Mouse (Mus musculus): ENCODE results near the gene Pgm1. TPM values are rescaled to one million over a fixed set of nuclear protein-coding genes. Genes with fewer than 3 reads are reported as not detected.

Pgm1 gene
- polyA plus RNA-seq, 1 experiment from 2014 or later = 277 TPM

GRCm38 (mm10) chr4:100010916-100011315 is 81.7 kb downstream of the Pgm1 start:
- 91% methylated on average over 3 of the region's 3 CpGs for WGBS (ENCODE audit: insufficient replicate concordance)
- H3K4me2 ChIP-seq = no peak overlapping the region
- H3K9me3 ChIP-seq (replicated peaks; ENCODE audit: control insufficient read depth, low read length) = no peaks in the 10 kb centered on the region
- no peak overlapping the region for H3K9ac ChIP-seq (ENCODE audit: low read depth, low read length)
- no peak overlapping the region for H3K27ac ChIP-seq (ENCODE audit: low read depth, low read length)
- ATAC-seq (replicated peaks; ENCODE audit: insufficient number of reproducible peaks, low FRiP score, low TSS enrichment) = no peak
- no peaks in the 10 kb centered on the region for H3K36me3 ChIP-seq (ENCODE audit: control insufficient read depth, insufficient read depth, low read length)
- no peak overlapping the region for H3K4me3 ChIP-seq (ENCODE audit: low read depth, low read length)
- H3K4me1 ChIP-seq (ENCODE audit: control insufficient read depth, insufficient read depth, low read length) = no peaks in the 10 kb centered on the region
- no peaks in the 10 kb centered on the region; the same call in 1 of the 2 replicates for H3K27me3 ChIP-seq (ENCODE audit: control insufficient read depth, insufficient read depth, low read length)

GRCm38 (mm10) chr4:100011563-100011962 is 82.3 kb downstream of the Pgm1 start:
- no peak overlapping the region for H3K27ac ChIP-seq (ENCODE audit: low read depth, low read length)
- H3K4me3 ChIP-seq (ENCODE audit: low read depth, low read length) = no peak overlapping the region
- no peaks in the 10 kb centered on the region for H3K36me3 ChIP-seq (ENCODE audit: control insufficient read depth, insufficient read depth, low read length)
- H3K9ac ChIP-seq (ENCODE audit: low read depth, low read length) = no peak overlapping the region
- no peak overlapping the region for H3K4me2 ChIP-seq
- no peak for ATAC-seq (replicated peaks; ENCODE audit: insufficient number of reproducible peaks, low FRiP score, low TSS enrichment)
- H3K27me3 ChIP-seq (ENCODE audit: control insufficient read depth, insufficient read depth, low read length) = no peaks in the 10 kb centered on the region; the same call in 1 of the 2 replicates
- 82% methylated on average over 3 of the region's 3 CpGs for WGBS (ENCODE audit: insufficient replicate concordance)
- no peaks in the 10 kb centered on the region for H3K9me3 ChIP-seq (replicated peaks; ENCODE audit: control insufficient read depth, low read length)
- no peaks in the 10 kb centered on the region for H3K4me1 ChIP-seq (ENCODE audit: control insufficient read depth, insufficient read depth, low read length)

DNA sequence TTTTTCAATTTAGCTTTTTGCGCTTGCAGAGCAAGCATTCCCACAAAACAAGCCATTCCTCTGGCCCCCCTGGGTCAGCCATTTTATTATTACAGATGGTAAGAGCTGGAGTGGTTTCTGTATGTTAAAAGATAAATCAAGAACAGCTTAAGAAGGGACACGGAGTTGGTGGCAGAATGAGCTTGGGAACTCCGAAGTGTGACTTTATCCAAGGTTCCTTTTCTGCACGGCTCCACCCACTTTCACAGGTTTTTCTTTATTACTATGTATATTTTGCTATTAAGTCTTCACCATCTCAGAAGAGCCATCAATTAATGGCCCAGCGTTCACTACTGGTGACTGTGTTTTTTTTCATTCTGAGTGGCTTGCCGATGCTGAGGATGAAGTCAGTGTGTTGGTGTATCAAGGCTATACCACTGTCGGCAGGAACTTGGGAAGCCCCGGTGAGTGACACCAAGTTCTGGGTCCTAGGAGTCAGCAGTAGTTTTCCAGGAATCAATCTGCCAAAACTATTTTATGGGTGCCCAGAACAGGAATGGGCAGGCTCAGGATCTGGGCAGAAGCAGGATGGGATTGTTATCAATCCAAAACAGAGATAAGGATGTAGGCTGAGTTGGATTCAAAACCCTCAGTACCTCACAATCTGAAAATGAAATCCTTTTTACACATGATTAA is 83.3 kb downstream of the Pgm1 start:
- no peak for ATAC-seq (replicated peaks; ENCODE audit: insufficient number of reproducible peaks, low FRiP score, low TSS enrichment)
- H3K36me3 ChIP-seq (ENCODE audit: control insufficient read depth, insufficient read depth, low read length) = no peaks in the 10 kb centered on the region
- no peaks in the 10 kb centered on the region for H3K9me3 ChIP-seq (replicated peaks; ENCODE audit: control insufficient read depth, low read length)
- H3K4me1 ChIP-seq (ENCODE audit: control insufficient read depth, insufficient read depth, low read length) = no peaks in the 10 kb centered on the region
- H3K27me3 ChIP-seq (ENCODE audit: control insufficient read depth, insufficient read depth, low read length) = no peaks in the 10 kb centered on the region; the same call in 1 of the 2 replicates
- H3K27ac ChIP-seq (ENCODE audit: low read depth, low read length) = no peak overlapping the region
- WGBS (ENCODE audit: insufficient replicate concordance) = 78% methylated on average over 8 of the region's 8 CpGs
- no peak overlapping the region for H3K9ac ChIP-seq (ENCODE audit: low read depth, low read length)
- no peak overlapping the region for H3K4me3 ChIP-seq (ENCODE audit: low read depth, low read length)
- H3K4me2 ChIP-seq = no peak overlapping the region

DNA sequence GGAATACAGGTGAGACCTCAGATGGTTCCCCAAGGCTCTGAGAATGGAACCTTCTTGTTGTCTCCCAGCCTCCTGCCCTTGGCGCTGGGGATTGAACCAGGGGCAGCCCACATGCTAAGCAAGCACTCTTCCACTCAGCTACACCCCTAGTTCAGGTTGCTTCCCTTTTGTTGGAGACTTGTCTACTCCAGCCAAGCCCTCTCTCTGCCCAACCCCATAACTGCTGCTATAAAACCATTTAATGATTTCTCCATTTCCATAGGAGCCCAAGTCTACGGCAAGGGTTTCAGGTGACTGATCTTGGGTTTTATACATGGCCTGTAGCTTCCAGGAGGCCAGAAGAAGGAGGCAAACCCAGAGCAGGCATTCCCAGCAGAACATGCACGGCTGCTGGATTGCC is 98.6 kb downstream of the Pgm1 start:
- no peaks in the 10 kb centered on the region for H3K36me3 ChIP-seq (ENCODE audit: control insufficient read depth, insufficient read depth, low read length)
- no peak overlapping the region for H3K4me3 ChIP-seq (ENCODE audit: low read depth, low read length)
- 62% methylated on average over 3 of the region's 3 CpGs for WGBS (ENCODE audit: insufficient replicate concordance)
- no peaks in the 10 kb centered on the region for H3K9me3 ChIP-seq (replicated peaks; ENCODE audit: control insufficient read depth, low read length)
- H3K27ac ChIP-seq (ENCODE audit: low read depth, low read length) = no peak overlapping the region
- no peak overlapping the region for H3K9ac ChIP-seq (ENCODE audit: low read depth, low read length)
- ATAC-seq (replicated peaks; ENCODE audit: insufficient number of reproducible peaks, low FRiP score, low TSS enrichment) = no peak
- H3K4me2 ChIP-seq = no peak overlapping the region
- peaks cover 7% of the 10 kb centered on the region; the same call in 1 of the 2 replicates for H3K4me1 ChIP-seq (ENCODE audit: control insufficient read depth, insufficient read depth, low read length)
- H3K27me3 ChIP-seq (ENCODE audit: control insufficient read depth, insufficient read depth, low read length) = no peaks in the 10 kb centered on the region

DNA sequence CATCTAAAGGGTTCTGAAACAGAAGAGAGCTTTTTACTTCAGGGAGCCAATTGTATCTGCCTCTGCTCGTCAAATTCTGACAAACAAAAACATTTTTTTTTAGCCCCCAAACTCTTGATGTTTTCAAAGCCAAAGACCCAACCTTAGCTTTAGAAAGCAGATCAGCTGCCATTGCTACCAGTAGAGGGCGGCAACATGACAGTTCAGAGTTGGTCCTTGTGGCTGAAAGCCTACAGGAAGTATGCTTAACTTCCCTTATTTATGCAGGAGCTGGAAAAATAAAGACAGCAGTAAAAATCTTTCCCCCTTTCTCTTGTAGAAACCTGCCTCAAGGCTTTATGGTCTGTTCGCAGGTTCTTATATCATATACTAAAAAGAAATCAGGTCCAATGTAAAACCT is 99.4 kb downstream of the Pgm1 start:
- H3K27me3 ChIP-seq (ENCODE audit: control insufficient read depth, insufficient read depth, low read length) = no peaks in the 10 kb centered on the region
- 11% methylated on average over 3 of the region's 3 CpGs for WGBS (ENCODE audit: insufficient replicate concordance)

GRCm38 (mm10) chr4:100031270-100031669 is 102.1 kb downstream of the Pgm1 start:
- WGBS (ENCODE audit: insufficient replicate concordance) = 36% methylated on average over 6 of the region's 6 CpGs
- H3K27ac ChIP-seq (ENCODE audit: low read depth, low read length) = no peak overlapping the region
- H3K27me3 ChIP-seq (ENCODE audit: control insufficient read depth, insufficient read depth, low read length) = no peaks in the 10 kb centered on the region
- H3K9me3 ChIP-seq (replicated peaks; ENCODE audit: control insufficient read depth, low read length) = no peaks in the 10 kb centered on the region
- peaks cover 7% of the 10 kb centered on the region; the same call in 1 of the 2 replicates for H3K4me1 ChIP-seq (ENCODE audit: control insufficient read depth, insufficient read depth, low read length)
- H3K4me3 ChIP-seq (ENCODE audit: low read depth, low read length) = no peak overlapping the region
- no peaks in the 10 kb centered on the region for H3K36me3 ChIP-seq (ENCODE audit: control insufficient read depth, insufficient read depth, low read length)
- ATAC-seq (replicated peaks; ENCODE audit: insufficient number of reproducible peaks, low FRiP score, low TSS enrichment) = no peak
- H3K9ac ChIP-seq (ENCODE audit: low read depth, low read length) = no peak overlapping the region
- no peak overlapping the region for H3K4me2 ChIP-seq

More for the DNA sequence above, 99.4 kb downstream of the Pgm1 start:
- Histone ChIP-seq H3K4me1 (ENCODE audit: control insufficient read depth, insufficient read depth, low read length) (peaks cover 7% of the 10 kb centered on the region; the same call in 1 of the 2 replicates), H3K4me3 (ENCODE audit: low read depth, low read length) (no peak overlapping the region), H3K4me2 (no peak overlapping the region), H3K9me3 (replicated peaks; ENCODE audit: control insufficient read depth, low read length) (no peaks in the 10 kb centered on the region), H3K9ac (ENCODE audit: low read depth, low read length) (no peak overlapping the region), H3K27ac (ENCODE audit: low read depth, low read length) (no peak overlapping the region), H3K36me3 (ENCODE audit: control insufficient read depth, insufficient read depth, low read length) (no peaks in the 10 kb centered on the region)
- no peak for ATAC-seq (replicated peaks; ENCODE audit: insufficient number of reproducible peaks, low FRiP score, low TSS enrichment)

DNA sequence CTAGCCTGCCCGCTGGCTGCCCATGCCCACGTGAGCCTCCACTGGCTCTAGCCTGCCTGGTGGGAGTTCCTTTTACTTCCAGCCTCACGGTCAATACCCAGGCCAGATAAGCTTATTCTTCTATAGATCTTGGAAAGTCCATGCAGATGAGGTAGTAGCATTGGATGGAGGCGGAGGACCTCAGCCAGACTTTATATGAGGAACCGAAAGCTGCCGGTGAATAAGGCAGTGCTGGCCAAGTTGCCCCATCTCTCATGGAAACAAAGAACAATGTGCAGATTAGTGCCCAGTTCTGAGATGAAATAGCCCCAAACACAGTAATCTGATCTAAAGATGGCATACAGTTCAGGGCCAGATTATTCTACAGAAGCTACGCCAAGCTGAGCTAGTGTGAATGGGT is 103.4 kb downstream of the Pgm1 start:
- Histone ChIP-seq H3K27me3 (ENCODE audit: control insufficient read depth, insufficient read depth, low read length) (no peaks in the 10 kb centered on the region), H3K4me3 (ENCODE audit: low read depth, low read length) (no peak overlapping the region), H3K9ac (ENCODE audit: low read depth, low read length) (no peak overlapping the region), H3K4me1 (ENCODE audit: control insufficient read depth, insufficient read depth, low read length) (peaks cover 7% of the 10 kb centered on the region; the same call in 1 of the 2 replicates), H3K36me3 (ENCODE audit: control insufficient read depth, insufficient read depth, low read length) (no peaks in the 10 kb centered on the region), H3K27ac (ENCODE audit: low read depth, low read length) (no peak overlapping the region), H3K4me2 (no peak overlapping the region), H3K9me3 (replicated peaks; ENCODE audit: control insufficient read depth, low read length) (no peaks in the 10 kb centered on the region)
- no peak for ATAC-seq (replicated peaks; ENCODE audit: insufficient number of reproducible peaks, low FRiP score, low TSS enrichment)
- WGBS (ENCODE audit: insufficient replicate concordance) = 92% methylated on average over 7 of the region's 7 CpGs

GRCm38 (mm10) chr4:100033944-100034343 is 104.7 kb downstream of the Pgm1 start:
- Histone ChIP-seq H3K9me3 (replicated peaks; ENCODE audit: control insufficient read depth, low read length) (no peaks in the 10 kb centered on the region), H3K27me3 (ENCODE audit: control insufficient read depth, insufficient read depth, low read length) (no peaks in the 10 kb centered on the region), H3K4me2 (no peak overlapping the region), H3K36me3 (ENCODE audit: control insufficient read depth, insufficient read depth, low read length) (no peaks in the 10 kb centered on the region), H3K4me1 (ENCODE audit: control insufficient read depth, insufficient read depth, low read length) (peaks cover 7% of the 10 kb centered on the region; the same call in 1 of the 2 replicates), H3K9ac (ENCODE audit: low read depth, low read length) (no peak overlapping the region), H3K27ac (ENCODE audit: low read depth, low read length) (no peak overlapping the region), H3K4me3 (ENCODE audit: low read depth, low read length) (no peak overlapping the region)
- ATAC-seq (replicated peaks; ENCODE audit: insufficient number of reproducible peaks, low FRiP score, low TSS enrichment) = no peak
- 61% methylated on average over 4 of the region's 4 CpGs for WGBS (ENCODE audit: insufficient replicate concordance)

DNA sequence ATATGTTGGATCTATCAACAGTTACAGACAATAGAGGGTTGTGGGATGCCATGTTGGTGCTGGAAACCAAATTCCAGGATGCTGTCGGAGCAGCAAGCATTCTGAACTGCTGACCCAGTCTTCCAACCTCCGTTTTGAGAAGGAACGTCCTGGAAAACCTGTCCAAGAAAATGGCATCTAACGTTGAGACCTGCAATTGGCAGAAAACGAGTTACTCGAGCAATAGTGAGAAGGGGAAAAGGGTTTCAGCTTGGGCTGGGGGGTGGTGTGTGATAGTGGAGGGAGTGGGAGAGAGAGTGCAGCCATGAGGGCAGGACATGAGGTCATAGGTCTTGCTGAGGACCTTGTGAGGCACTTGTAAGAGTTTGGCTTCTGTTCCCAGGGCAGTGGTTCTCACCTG is 105.8 kb downstream of the Pgm1 start:
- H3K27ac ChIP-seq (ENCODE audit: low read depth, low read length) = no peak overlapping the region
- 67% methylated on average over 6 of the region's 6 CpGs for WGBS (ENCODE audit: insufficient replicate concordance)
- H3K4me1 ChIP-seq (ENCODE audit: control insufficient read depth, insufficient read depth, low read length) = peaks cover 7% of the 10 kb centered on the region; the same call in 1 of the 2 replicates
- no peak overlapping the region for H3K9ac ChIP-seq (ENCODE audit: low read depth, low read length)
- H3K4me3 ChIP-seq (ENCODE audit: low read depth, low read length) = no peak overlapping the region
- no peak overlapping the region for H3K4me2 ChIP-seq
- no peak for ATAC-seq (replicated peaks; ENCODE audit: insufficient number of reproducible peaks, low FRiP score, low TSS enrichment)
- H3K9me3 ChIP-seq (replicated peaks; ENCODE audit: control insufficient read depth, low read length) = no peaks in the 10 kb centered on the region
- H3K27me3 ChIP-seq (ENCODE audit: control insufficient read depth, insufficient read depth, low read length) = no peaks in the 10 kb centered on the region
- no peaks in the 10 kb centered on the region for H3K36me3 ChIP-seq (ENCODE audit: control insufficient read depth, insufficient read depth, low read length)

Measured in heart, embryonic 11.5 days (tissue).